Mouse (Mus musculus) CH12.LX (cell line): Measurements from ENCODE around the gene Unc119b.

ENCODE experiments used
- CTCF ChIP-seq, 2 experiments: IDR thresholded peaks in 1 of 2; conservative IDR thresholded peaks in 1 of 2; 2 replicates each; pipeline ENCODE4 v1.5.1; 2011 to 2012; ENCODE audit warnings: low read depth in 2 of 2, low read length in 2 of 2, improper control_type of control experiment in 1 of 2, inconsistent platforms in 1 of 2, mild to moderate bottlenecking in 1 of 2, moderate library complexity in 1 of 2
- EP300 ChIP-seq: IDR thresholded peaks from 2 replicates; pipeline ENCODE4 v1.6.1; 2011; ENCODE audit warnings: low read length, improper control_type of control experiment
- JUN ChIP-seq: IDR thresholded peaks from 2 replicates; pipeline ENCODE4 v1.6.1; 2011; ENCODE audit warnings: low read depth, mild to moderate bottlenecking, low read length, improper control_type of control experiment, moderate library complexity; ENCODE audit not compliant: insufficient read depth
- MAFK ChIP-seq: IDR thresholded peaks from 2 replicates; pipeline ENCODE4 v1.6.1; 2011; ENCODE audit warnings: low read length, improper control_type of control experiment; ENCODE audit not compliant: insufficient replicate concordance
- MAZ ChIP-seq: IDR thresholded peaks from 2 replicates; pipeline ENCODE4 v1.6.1; 2012; ENCODE audit warnings: low read depth, mild to moderate bottlenecking, inconsistent platforms, low read length, improper control_type of control experiment, moderate library complexity
- MEF2A ChIP-seq: IDR thresholded peaks from 2 replicates; pipeline ENCODE4 v1.6.1; 2014; ENCODE audit warnings: low read depth, mild to moderate bottlenecking, inconsistent platforms, low read length, improper control_type of control experiment, borderline replicate concordance
- NELFE ChIP-seq: IDR thresholded peaks from 2 replicates; pipeline ENCODE4 v1.6.1; 2011; ENCODE audit warnings: low read depth, low read length, improper control_type of control experiment
- PAX5 ChIP-seq: IDR thresholded peaks from 2 replicates; pipeline ENCODE4 v1.6.1; 2012; ENCODE audit warnings: low read length, inconsistent platforms, mixed read lengths
- POLR2A ChIP-seq: IDR thresholded peaks from 2 replicates; pipeline ENCODE4 v1.6.1; 2011; ENCODE audit warnings: low read depth, mild to moderate bottlenecking, improper control_type of control experiment, low read length
- TBP ChIP-seq: conservative IDR thresholded peaks from 2 replicates; pipeline ENCODE4 v1.6.1; 2011; ENCODE audit warnings: low read depth, low read length, improper control_type of control experiment
- TCF12 ChIP-seq: IDR thresholded peaks from 2 replicates; pipeline ENCODE4 v1.6.1; 2014; ENCODE audit warnings: low read depth, mild to moderate bottlenecking, inconsistent platforms, low read length, improper control_type of control experiment
- ZKSCAN1 ChIP-seq: IDR thresholded peaks from 2 replicates; pipeline ENCODE4 v1.6.1; 2012; ENCODE audit warnings: low read depth, inconsistent platforms, low read length, improper control_type of control experiment, borderline replicate concordance

GRCm38 (mm10) chr5:115113244-115113643 lies 21.5 kb downstream of the Unc119b start:
- TF ChIP-seq MAFK: no peak
- TF ChIP-seq EP300: no peak
- TF ChIP-seq POLR2A: no peak
- no peak for TF ChIP-seq NELFE
- no peak for TF ChIP-seq PAX5
- no peak for TF ChIP-seq CTCF (conservative IDR thresholded peaks at IDR 0.05 in 1 of 2, IDR thresholded peaks at IDR 0.05 in 1 of 2; ENCODE audit: low read depth in 2 of 2, low read length in 2 of 2)
- no peak for TF ChIP-seq ZKSCAN1
- TF ChIP-seq TBP: no peak
- no peak for TF ChIP-seq JUN
- TF ChIP-seq MEF2A: no peak
- TF ChIP-seq TCF12: no peak
- TF ChIP-seq MAZ: no peak
